In the genomic region with DNA sequence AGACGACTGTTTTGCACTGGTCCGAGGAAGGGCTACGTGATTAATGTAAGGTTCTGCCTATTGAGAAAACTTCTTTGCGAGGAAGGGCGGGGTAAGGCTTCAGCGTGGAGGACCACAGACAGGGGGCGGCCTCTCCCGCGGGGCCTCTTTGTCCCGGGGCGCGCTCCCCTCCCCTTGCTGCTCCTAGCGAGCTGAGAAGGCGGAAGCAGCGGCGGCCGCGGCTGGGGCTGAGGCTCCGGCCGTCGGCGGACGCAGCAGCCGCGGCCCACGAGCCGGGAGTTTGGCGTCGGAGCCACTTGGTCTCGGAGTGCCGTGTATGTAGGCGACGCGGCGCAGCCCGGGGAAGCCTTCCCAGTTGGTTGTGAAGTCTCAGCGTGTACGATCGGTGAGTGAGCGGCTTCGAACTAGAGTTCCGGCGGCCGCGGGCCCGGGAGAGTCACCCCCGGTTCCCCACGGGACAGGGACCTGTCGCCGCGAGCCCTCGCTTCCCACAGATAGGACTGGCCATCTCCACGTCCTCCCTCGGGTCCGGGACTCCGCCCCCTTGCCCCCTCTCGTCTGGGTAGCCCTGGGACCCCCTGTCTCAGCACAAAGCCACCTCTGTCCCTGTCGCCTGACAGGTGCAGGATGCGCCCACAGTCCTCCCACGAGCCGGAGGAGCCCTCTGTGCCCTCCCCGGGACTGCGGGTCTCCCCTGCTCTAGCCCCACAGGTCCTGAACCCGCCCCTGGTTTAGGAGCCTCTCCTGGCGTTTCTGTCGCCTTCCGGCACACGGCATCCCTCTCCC, we compare ENCODE assay signal across 8 mouse cellular contexts. TPM values are rescaled to one million over a fixed set of nuclear protein-coding genes. Genes with fewer than 3 reads are reported as not detected.
A peak's percentile ranks its signal among the peaks of the same experiment; 100 is the strongest.
DNase-seq lines count a peak whose midpoint lies in the region; ATAC-seq and TF ChIP-seq lines count a peak whose summit lies in the region.

Traf6 (plus strand) TSS at position 194 of the 786 bp plus-strand sequence.

- peak; percentile 63 for TF ChIP-seq CTCF in brain, embryonic 14.5 days (IDR thresholded peaks at IDR 0.05; ENCODE audit: borderline replicate concordance, extremely low read depth, insufficient read depth, insufficient read length)

- H3K36me3 ChIP-seq in heart, embryonic 10.5 days = no peaks in the 10 kb centered on the region
- H3K36me3 ChIP-seq in kidney, embryonic 15.5 days = no peaks in the 10 kb centered on the region

- 1% methylated on average over 68 of the region's 68 CpGs for WGBS in heart, embryonic 10.5 days
- WGBS in kidney, embryonic 15.5 days = under 1% methylated on average over 67 of the region's 68 CpGs

- H3K27ac ChIP-seq in heart, embryonic 10.5 days = peak within 1 kb of the TSS; percentile 93
- 0 out of 2 replicates have a peak within 1 kb of the TSS, but pooled peaks have one; percentile 41 for H3K27ac ChIP-seq in kidney, embryonic 15.5 days

- peak; percentile 87 for DNase-seq in CD4-positive helper T cell, adult 2 months (ENCODE audit: low read depth, low spot score)
- DNase-seq in brain, embryonic 14.5 days (ENCODE audit: low read depth) = peak; percentile 94
- DNase-seq in heart, embryonic 10.5 days (ENCODE audit: low spot score) = peak; percentile 92
- DNase-seq in liver = peak; percentile 87
- DNase-seq in monocyte, adult 2 months (ENCODE audit: low read depth in 1 of 2, low spot score in 2 of 2) = peak; percentile 71 to 80
- DNase-seq in spleen, postnatal 14 days (ENCODE audit: low spot score in 2 of 2) = peak; percentile 71 to 86

- no peaks in the 10 kb centered on the region for H3K9me3 ChIP-seq in heart, embryonic 10.5 days
- no peaks in the 10 kb centered on the region for H3K9me3 ChIP-seq in kidney, embryonic 15.5 days (replicated peaks)

- peak within 1 kb of the TSS; percentile 77 for H3K9ac ChIP-seq in kidney, embryonic 15.5 days

- peak within 1 kb of the TSS; percentile 79 for H3K4me2 ChIP-seq in kidney, embryonic 15.5 days

- no peaks in the 10 kb centered on the region for H3K27me3 ChIP-seq in heart, embryonic 10.5 days (ENCODE audit: insufficient read depth, poor library complexity, severe bottlenecking)
- H3K27me3 ChIP-seq in kidney, embryonic 15.5 days = peaks cover 11% of the 10 kb centered on the region

- H3K4me1 ChIP-seq in heart, embryonic 10.5 days = peaks cover 5% of the 10 kb centered on the region
- peaks cover 10% of the 10 kb centered on the region for H3K4me1 ChIP-seq in kidney, embryonic 15.5 days

- peak; percentile 84 for TF ChIP-seq POLR2A in brain, embryonic 14.5 days (IDR thresholded peaks at IDR 0.05; ENCODE audit: borderline replicate concordance, extremely low read depth, insufficient read depth, insufficient read length, poor library complexity, severe bottlenecking)

- peak; percentile 85 for ATAC-seq in erythroblast, adult 5-6 weeks (replicated peaks; ENCODE audit: low FRiP score, poor library complexity, severe bottlenecking)
- peak; percentile 96 for ATAC-seq in kidney, embryonic 15.5 days (replicated peaks; ENCODE audit: low FRiP score)

- H3K4me3 ChIP-seq in heart, embryonic 10.5 days = peak within 1 kb of the TSS; percentile 99
- H3K4me3 ChIP-seq in kidney, embryonic 15.5 days (replicated peaks) = peak within 1 kb of the TSS; percentile 84

RNA-seq across cellular contexts. Expression of gene Traf6, which starts in this region (rescaled TPM):
- 15.1 and 15.9 TPM in 2 replicates for polyA plus RNA-seq in brain, embryonic 14.5 days (2012; rRNA removed)
- 4.8 TPM in 2 replicates for total RNA-seq in erythroblast, adult 5-6 weeks (2015; ENCODE audit: low replicate concordance)
- 2.2 and 5.7 TPM in 2 replicates for total RNA-seq in erythroblast, adult 5-6 weeks (2017; ENCODE audit: low replicate concordance)
- 8.9 and 9.0 TPM in 2 replicates for polyA plus RNA-seq in heart, embryonic 10.5 days (2016; fragmentation: Nextera tagmentation; extraction: Ambion mirVana)
- 10.8 and 11.0 TPM in 2 replicates for polyA plus RNA-seq in kidney, embryonic 15.5 days (2015; fragmentation: Nextera tagmentation; extraction: Ambion mirVana)

Comparison
In these comparisons a context has a peak if more than half of its experiments do, and no peak if none do; other contexts are left out.
1. Peak in every context shown above with its lines: DNase-seq, ATAC-seq, H3K4me3 ChIP-seq and H3K27ac ChIP-seq.